Mouse (Mus musculus): ENCODE measurements at regions not wholly inside any gene's neighbourhood (a gene's known extent, or its start where the extent isn't known, plus 50 kb on each side); places are given as distances from the start of the nearest gene placed in this dataset.

- dilution Hi-C loops (cut with MboI; ENCODE audit: extremely low pct_ligation_motif_present, extremely low pct_unique_long_range_greater_than_20kb, low sequenced_read_pairs) = no loop called here
- no peak for DNase-seq (ENCODE audit: extremely low read depth)
- Histone ChIP-seq H3K9me3 (replicated peaks; ENCODE audit: low read length) (no peaks in the 10 kb centered on the region), H3K4me2 (ENCODE audit: insufficient read depth, low read depth, poor library complexity, severe bottlenecking) (no peak overlapping the region), H3K4me3 (replicated peaks in 1 of 3; ENCODE audit: low read depth in 2 of 3, low read length in 2 of 3, poor library complexity in 1 of 3) (no peak overlapping the region), H3K79me2 (replicated peaks; ENCODE audit: control insufficient read depth, extremely low read depth, insufficient read depth, poor library complexity, severe bottlenecking) (no peaks in the 10 kb centered on the region), H3K36me3 (replicated peaks in 1 of 2; ENCODE audit: control insufficient read depth in 1 of 2, insufficient read depth in 1 of 2, low read length in 1 of 2) (no peaks in the 10 kb centered on the region), H3K9ac (ENCODE audit: insufficient read depth, low read depth) (no peak overlapping the region), H3K27ac (ENCODE audit: insufficient read depth, low read depth) (no peak overlapping the region), H3K27me3 (replicated peaks) (no peaks in the 10 kb centered on the region), H3K4me1 (ENCODE audit: control insufficient read depth in 1 of 2, insufficient read depth in 2 of 2) (peaks cover 0 to 3% of the 10 kb centered on the region in 2 experiments; a peak in 1 of 4 replicates)
- TF ChIP-seq NRF1 (IDR thresholded peaks at IDR 0.05; ENCODE audit: low read depth, low read length) (no peak), SIN3A (IDR thresholded peaks at IDR 0.05; ENCODE audit: low read length) (no peak), ZC3H11A (IDR thresholded peaks at IDR 0.05; ENCODE audit: low read depth, low read length) (no peak), HCFC1 (IDR thresholded peaks at IDR 0.05; ENCODE audit: low read depth, low read length) (no peak), MYC (IDR thresholded peaks at IDR 0.05; ENCODE audit: low read depth, low read length) (no peak), MAZ (IDR thresholded peaks at IDR 0.05; ENCODE audit: low read depth, low read length) (no peak), RAD21 (IDR thresholded peaks at IDR 0.05; ENCODE audit: low read depth, low read length) (no peak), EP300 (IDR thresholded peaks at IDR 0.05; ENCODE audit: low read length) (no peak), ETS1 (conservative IDR thresholded peaks at IDR 0.05; ENCODE audit: low read depth, low read length) (no peak), SMC3 (IDR thresholded peaks at IDR 0.05; ENCODE audit: low read depth, low read length) (no peak), RCOR1 (conservative IDR thresholded peaks at IDR 0.05; ENCODE audit: low read depth, low read length) (no peak), MAX (IDR thresholded peaks at IDR 0.05; ENCODE audit: low read length) (no peak), KAT2A (IDR thresholded peaks at IDR 0.05; ENCODE audit: insufficient replicate concordance, low read length) (no peak), CHD1 (IDR thresholded peaks at IDR 0.05; ENCODE audit: low read depth, low read length) (no peak), NELFE (IDR thresholded peaks at IDR 0.05; ENCODE audit: low read depth, low read length) (no peak), ZMIZ1 (IDR thresholded peaks at IDR 0.05; ENCODE audit: low read depth, low read length) (no peak), POLR2AphosphoS2 (IDR thresholded peaks at IDR 0.05; ENCODE audit: low read depth, low read length) (no peak), ZNF384 (IDR thresholded peaks at IDR 0.05; ENCODE audit: low read depth, low read length) (no peak)
- in situ Hi-C loops (cut with MboI; ENCODE audit: low pct_ligation_motif_present, low pct_unique_long_range_greater_than_20kb, low sequenced_read_pairs) = no loop called here
These were observed 455.0 kb downstream of the Lrriq3 start for GRCm38 (mm10) chr3:155548204-155548603.

- no peak overlapping the region for H3K4me2 ChIP-seq (ENCODE audit: insufficient read depth, low read depth, poor library complexity, severe bottlenecking)
- no peak overlapping the region for H3K9ac ChIP-seq (ENCODE audit: insufficient read depth, low read depth)
- no peaks in the 10 kb centered on the region for H3K9me3 ChIP-seq (replicated peaks; ENCODE audit: low read length)
- no peak for DNase-seq (ENCODE audit: extremely low read depth)
- dilution Hi-C loops (cut with MboI; ENCODE audit: extremely low pct_ligation_motif_present, extremely low pct_unique_long_range_greater_than_20kb, low sequenced_read_pairs) = no loop called here
- in situ Hi-C loops (cut with MboI; ENCODE audit: low pct_ligation_motif_present, low pct_unique_long_range_greater_than_20kb, low sequenced_read_pairs) = no loop called here
- no peak overlapping the region for H3K27ac ChIP-seq (ENCODE audit: insufficient read depth, low read depth)
- H3K79me2 ChIP-seq (replicated peaks; ENCODE audit: control insufficient read depth, extremely low read depth, insufficient read depth, poor library complexity, severe bottlenecking) = no peaks in the 10 kb centered on the region
- H3K4me3 ChIP-seq (replicated peaks in 1 of 3; ENCODE audit: low read depth in 2 of 3, low read length in 2 of 3, poor library complexity in 1 of 3) = no peak overlapping the region
- no peak for TF ChIP-seq EP300 (IDR thresholded peaks at IDR 0.05; ENCODE audit: low read length)
- no peak for TF ChIP-seq USF1 (IDR thresholded peaks at IDR 0.05; ENCODE audit: low read depth, low read length)
- no peak for TF ChIP-seq POLR2AphosphoS2 (IDR thresholded peaks at IDR 0.05; ENCODE audit: low read depth, low read length)
- TF ChIP-seq PAX5 (IDR thresholded peaks at IDR 0.05; ENCODE audit: low read length) = no peak
- no peak for TF ChIP-seq TBP (conservative IDR thresholded peaks at IDR 0.05; ENCODE audit: low read depth, low read length)
- TF ChIP-seq POLR2A (IDR thresholded peaks at IDR 0.05; ENCODE audit: low read depth, low read length) = no peak
- TF ChIP-seq UBTF (IDR thresholded peaks at IDR 0.05; ENCODE audit: low read depth, low read length) = no peak
- TF ChIP-seq CHD2 (IDR thresholded peaks at IDR 0.05; ENCODE audit: low read length) = no peak
- no peak for TF ChIP-seq ZKSCAN1 (IDR thresholded peaks at IDR 0.05; ENCODE audit: borderline replicate concordance, low read depth, low read length)
- TF ChIP-seq ZMIZ1 (IDR thresholded peaks at IDR 0.05; ENCODE audit: low read depth, low read length) = no peak
- peaks cover 0 to 19% of the 10 kb centered on the region in 2 experiments; a peak in 2 of 4 replicates for H3K4me1 ChIP-seq (ENCODE audit: control insufficient read depth in 1 of 2, insufficient read depth in 2 of 2)
- no peaks in the 10 kb centered on the region for H3K36me3 ChIP-seq (replicated peaks in 1 of 2; ENCODE audit: control insufficient read depth in 1 of 2, insufficient read depth in 1 of 2, low read length in 1 of 2)
- H3K27me3 ChIP-seq (replicated peaks) = no peaks in the 10 kb centered on the region
These were observed 483.9 kb downstream of the Lrriq3 start for GRCm38 (mm10) chr3:155577111-155577510.
